Mouse (Mus musculus) urinary bladder, postnatal 10 days (tissue): ENCODE results near the gene Jph3.

ENCODE experiments used
- DNase-seq: peaks from one replicate; pipeline ENCODE4 v3.0.0; 2022; ENCODE audit warnings: low spot score

Jph3 gene

GRCm38 (mm10) chr8:121730170-121730569 lies 747 bp downstream of the Jph3 start:
- DNase-seq, result no peak

GRCm38 (mm10) chr8:121730646-121731045 lies 1.2 kb downstream of the Jph3 start:
- no peak for DNase-seq

GRCm38 (mm10) chr8:121731060-121731459 lies 1.6 kb downstream of the Jph3 start:
- DNase-seq, result no peak

- DNase-seq, result no peak
Observed at GRCm38 (mm10) chr8:121731471-121732333, 2.3 kb downstream of the Jph3 start.

GRCm38 (mm10) chr8:121732334-121732665 lies 2.9 kb downstream of the Jph3 start:
- DNase-seq, result no peak

GRCm38 (mm10) chr8:121734262-121734661 lies 4.8 kb downstream of the Jph3 start:
- no peak for DNase-seq

GRCm38 (mm10) chr8:121736236-121736635 lies 6.8 kb downstream of the Jph3 start:
- DNase-seq, result no peak

GRCm38 (mm10) chr8:121740721-121741120 lies 11.3 kb downstream of the Jph3 start:
- DNase-seq, result no peak

- DNase-seq, result no peak
Observed at GRCm38 (mm10) chr8:121749501-121749900, 20.1 kb downstream of the Jph3 start.

- DNase-seq, result no peak
Observed at GRCm38 (mm10) chr8:121750512-121750911, 21.1 kb downstream of the Jph3 start.

- no peak for DNase-seq
Observed at GRCm38 (mm10) chr8:121751407-121751806, 22.0 kb downstream of the Jph3 start.

GRCm38 (mm10) chr8:121758470-121758869 lies 29.0 kb downstream of the Jph3 start:
- no peak for DNase-seq

- no peak for DNase-seq
Observed at GRCm38 (mm10) chr8:121760484-121760883, 31.1 kb downstream of the Jph3 start.

GRCm38 (mm10) chr8:121761480-121761879 lies 32.1 kb downstream of the Jph3 start:
- no peak for DNase-seq

- DNase-seq, result no peak
Observed at GRCm38 (mm10) chr8:121762999-121763699, 33.7 kb downstream of the Jph3 start.

- no peak for DNase-seq
Observed at GRCm38 (mm10) chr8:121763700-121764013, 34.2 kb downstream of the Jph3 start.

GRCm38 (mm10) chr8:121765594-121766138 lies 36.2 kb downstream of the Jph3 start:
- DNase-seq, result no peak

- no peak for DNase-seq
Observed at GRCm38 (mm10) chr8:121769095-121769494, 39.7 kb downstream of the Jph3 start.

GRCm38 (mm10) chr8:121769621-121770020 lies 40.2 kb downstream of the Jph3 start:
- no peak for DNase-seq

GRCm38 (mm10) chr8:121770845-121771752 lies 41.7 kb downstream of the Jph3 start:
- no peak for DNase-seq

- DNase-seq, result no peak
Observed at GRCm38 (mm10) chr8:121773876-121774275, 44.5 kb downstream of the Jph3 start.

- DNase-seq, result no peak
Observed at GRCm38 (mm10) chr8:121782493-121782892, 53.1 kb downstream of the Jph3 start.
